Mouse (Mus musculus) layer of hippocampus, postnatal 14 days (tissue): ENCODE data around the gene Mtus2. TPM values are rescaled to one million over a fixed set of nuclear protein-coding genes. Genes with fewer than 3 reads are reported as not detected.

ENCODE experiments used
- DNase-seq, 2 experiments: peaks; one replicate each; pipeline ENCODE4 v3.0.0; 2021 to 2022; ENCODE audit warnings: low spot score in 2 of 2, mixed read lengths in 1 of 2
- total RNA-seq, 2 experiments: library from RNA; stranded (reverse); gene quantifications; 2 replicates each; pipeline ENCODE4 v1.2.3; 2021

Mtus2 gene
- total RNA-seq, 2 experiments from 2014 or later = 32.7 to 33.6 TPM

DNA sequence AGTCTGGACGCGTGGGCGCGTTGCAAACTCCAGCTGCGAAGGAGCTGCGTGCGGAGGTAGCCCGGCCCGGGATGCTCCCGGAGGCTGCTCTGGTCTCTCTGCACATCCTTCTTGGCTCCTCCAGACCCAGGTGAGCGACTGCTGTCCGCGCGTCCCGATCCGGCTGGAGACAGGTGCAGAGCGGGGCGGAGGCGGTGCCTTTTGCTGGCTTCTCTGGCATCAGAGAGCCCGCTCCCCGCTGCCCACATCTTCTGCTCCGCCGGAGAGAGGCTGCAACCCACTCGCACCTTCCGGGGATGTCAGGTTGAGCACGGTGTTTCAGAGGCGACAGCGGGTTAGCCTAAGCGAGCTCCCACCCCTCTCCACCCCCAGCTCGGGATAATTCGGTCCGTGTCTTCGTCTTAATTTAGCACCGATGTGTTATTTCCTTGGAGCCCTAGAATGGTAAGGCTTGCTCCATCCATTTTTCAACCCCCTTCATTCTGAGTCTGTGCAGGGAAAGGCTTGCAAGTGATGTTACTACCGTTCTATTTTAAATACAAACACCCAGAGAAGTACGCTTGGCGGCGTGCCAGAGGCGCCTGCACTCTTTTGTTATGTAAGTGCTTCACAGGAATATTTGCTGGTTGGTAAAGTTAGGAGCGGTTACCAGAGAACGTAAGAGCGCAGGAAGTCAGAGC lies 612 bp downstream of the Mtus2 start:
- peak; percentile 64 to 72 for DNase-seq

- no peak for DNase-seq
These were observed 1.4 kb downstream of the Mtus2 start for GRCm38 (mm10) chr5:147958552-147958951.

- DNase-seq = no peak
These were observed 2.0 kb downstream of the Mtus2 start for GRCm38 (mm10) chr5:147959088-147959487.

- no peak for DNase-seq
These were observed 3.7 kb downstream of the Mtus2 start for GRCm38 (mm10) chr5:147960793-147961192.

- DNase-seq = no peak
These were observed 6.9 kb downstream of the Mtus2 start for GRCm38 (mm10) chr5:147963820-147964580.

DNA sequence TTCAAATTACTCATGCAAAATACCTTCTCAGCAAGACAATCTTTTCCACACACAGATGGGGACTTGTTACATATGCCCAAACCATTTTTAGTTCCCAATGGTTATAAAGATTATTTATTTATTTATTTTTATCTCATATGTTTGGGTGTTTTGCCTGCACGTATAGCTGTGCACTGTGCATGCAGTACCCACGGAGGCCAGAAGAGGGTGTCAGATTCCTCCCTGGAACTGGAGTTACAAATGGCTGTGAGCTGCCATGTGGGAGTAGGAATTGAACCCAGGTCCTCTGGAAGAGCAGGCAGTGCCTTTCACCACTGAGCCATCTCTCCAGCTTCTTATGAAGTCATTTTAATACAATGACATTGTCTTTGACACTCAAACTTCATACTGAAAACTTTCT lies 7.7 kb downstream of the Mtus2 start:
- no peak for DNase-seq

DNA sequence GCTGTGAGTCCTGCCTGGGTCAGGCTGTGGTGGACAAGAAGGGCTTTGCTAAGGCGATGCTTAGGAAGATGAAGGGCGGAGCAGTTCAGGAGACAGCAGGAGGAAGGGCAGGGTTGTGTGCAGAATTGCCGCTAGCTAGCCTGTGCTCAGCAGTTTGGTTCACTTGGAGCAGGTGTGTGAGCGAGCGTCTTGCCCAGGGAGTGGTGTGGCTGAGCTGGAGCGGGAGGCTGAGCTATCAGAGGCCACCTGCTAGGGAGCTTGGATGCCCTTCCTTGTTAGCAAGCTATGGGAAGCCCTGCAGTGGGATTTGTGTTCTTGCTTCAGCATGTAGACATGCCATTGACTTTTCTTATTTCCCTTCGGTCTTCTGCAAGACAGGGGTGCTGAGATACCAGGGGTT lies 9.5 kb downstream of the Mtus2 start:
- DNase-seq = no peak

GRCm38 (mm10) chr5:147969566-147969965 lies 12.4 kb downstream of the Mtus2 start:
- DNase-seq = no peak

GRCm38 (mm10) chr5:147976001-147976400 lies 18.9 kb downstream of the Mtus2 start:
- no peak for DNase-seq

DNA sequence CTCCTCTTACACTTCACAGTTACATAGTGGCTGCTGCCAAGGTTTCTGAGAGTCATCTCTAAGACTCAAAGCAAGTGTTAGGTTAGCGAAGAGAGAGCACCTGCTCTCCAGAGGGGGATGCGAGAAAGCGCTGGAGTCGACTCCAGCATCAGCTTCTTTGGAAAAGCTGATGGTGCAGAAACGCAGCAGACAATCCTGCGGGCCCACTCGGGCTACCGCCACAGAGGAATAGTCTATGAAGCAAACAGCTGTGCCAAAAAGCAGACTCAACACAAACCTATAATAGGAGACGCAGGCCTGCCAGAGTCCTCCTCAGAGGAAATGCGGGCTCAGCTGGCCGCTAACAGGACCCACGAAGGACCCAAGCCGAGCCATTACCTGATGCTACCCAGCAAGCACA lies 23.5 kb downstream of the Mtus2 start:
- DNase-seq = no peak

- no peak for DNase-seq
These were observed 33.2 kb downstream of the Mtus2 start for GRCm38 (mm10) chr5:147990289-147990688.

DNA sequence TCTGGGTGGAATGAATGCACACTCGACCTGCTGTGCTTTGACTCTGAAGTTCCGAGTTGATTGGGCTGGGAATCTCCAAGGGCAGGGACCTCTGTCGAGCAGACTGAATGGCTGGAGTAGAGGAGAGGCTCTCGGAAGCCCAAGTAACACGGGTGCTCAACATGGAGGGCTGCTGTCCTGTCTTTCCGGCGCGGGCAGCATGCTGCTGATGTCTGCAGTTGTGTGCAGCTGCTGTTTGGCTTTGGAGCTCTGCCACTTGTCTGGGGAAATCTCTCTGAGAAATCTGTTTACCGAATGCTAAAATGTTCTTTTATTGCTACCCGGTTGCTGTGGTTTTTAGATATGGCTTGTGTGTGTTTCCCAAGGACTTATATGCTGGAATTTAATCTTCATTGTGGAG lies 33.7 kb downstream of the Mtus2 start:
- DNase-seq = no peak

- DNase-seq = no peak
These were observed 35.7 kb downstream of the Mtus2 start for GRCm38 (mm10) chr5:147992581-147993378.

DNA sequence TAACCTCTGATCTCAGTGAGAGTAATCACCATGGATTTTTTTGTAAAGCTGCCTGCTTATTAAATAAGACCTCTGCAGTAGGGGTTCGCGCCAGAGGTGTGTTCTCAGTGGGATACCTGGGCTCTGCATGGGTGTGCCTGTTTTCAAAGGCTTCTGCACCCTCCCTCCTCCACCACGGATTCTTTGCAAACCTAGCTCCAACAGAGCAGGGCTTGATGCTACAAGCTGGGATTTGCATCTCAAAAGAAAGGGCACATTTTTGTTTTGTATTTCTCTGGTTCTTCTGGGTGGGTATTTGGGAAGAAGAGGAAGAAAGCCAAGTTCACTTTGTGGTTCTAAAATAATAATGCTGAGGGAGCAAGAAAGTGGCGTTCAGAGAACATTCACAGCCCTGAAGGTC lies 48.1 kb downstream of the Mtus2 start:
- no peak for DNase-seq

- no peak for DNase-seq
These were observed 55.0 kb downstream of the Mtus2 start for GRCm38 (mm10) chr5:148012156-148012555.

- no peak for DNase-seq
These were observed 57.2 kb downstream of the Mtus2 start for GRCm38 (mm10) chr5:148014133-148014854.

DNA sequence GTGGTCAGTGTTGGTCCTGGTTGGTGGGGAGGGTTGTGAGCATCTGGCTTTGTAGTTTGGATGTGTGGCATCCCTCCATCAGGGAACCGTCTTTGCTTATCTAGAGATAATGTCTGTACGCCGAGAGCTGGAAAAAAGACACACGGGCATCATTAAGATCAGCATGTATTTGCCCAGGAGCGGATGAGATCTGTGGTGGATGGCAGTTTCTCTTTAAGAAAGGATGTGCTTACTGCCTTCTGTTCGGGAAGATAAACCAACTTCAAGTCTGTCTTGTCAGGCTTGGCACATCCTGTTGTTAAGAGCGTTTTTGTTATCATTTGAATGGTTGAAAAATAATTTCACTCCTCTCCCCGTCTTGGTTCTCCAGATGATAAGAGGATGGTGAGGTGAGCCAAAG lies 58.3 kb downstream of the Mtus2 start:
- no peak for DNase-seq

- DNase-seq = no peak
These were observed 60.3 kb downstream of the Mtus2 start for GRCm38 (mm10) chr5:148017371-148017770.

GRCm38 (mm10) chr5:148022784-148023183 lies 65.7 kb downstream of the Mtus2 start:
- no peak for DNase-seq

- peak in 1 of 2 experiments; percentile 31 for DNase-seq
These were observed 69.6 kb downstream of the Mtus2 start for GRCm38 (mm10) chr5:148026401-148027349.
